Mouse (Mus musculus) gastrocnemius, postnatal 14 days (tissue): Measurements from ENCODE around the gene Skor1. TPM values are rescaled to one million over a fixed set of nuclear protein-coding genes. Genes with fewer than 3 reads are reported as not detected.

ENCODE experiments used
- DNase-seq: peaks from one replicate; pipeline ENCODE4 v3.0.0; 2021; ENCODE audit warnings: mixed read lengths
- intact Hi-C: fragments of 180-260 bp; cut with DNase I; formaldehyde crosslinking; loops from one replicate; pipeline ENCODE4 v1.15.1; 2025; ENCODE audit warnings: low total_unique reads
- total RNA-seq, 2 experiments: library from RNA; stranded (reverse); gene quantifications; 2 replicates each; pipeline ENCODE4 v1.2.3; 2021

Gene Skor1
- total RNA-seq, 2 experiments from 2014 or later = 0.12 TPM; not detected in 1

- peak; percentile 77 for DNase-seq
- intact Hi-C loops = no loop called here
Observed at GRCm38 (mm10) chr9:63151072-63151870, 2.5 kb upstream of the Skor1 start.

GRCm38 (mm10) chr9:63150086-63150800 lies 1.5 kb upstream of the Skor1 start:
- DNase-seq = no peak
- intact Hi-C loops = no loop called here

GRCm38 (mm10) chr9:63149372-63149766 lies 608 bp upstream of the Skor1 start:
- intact Hi-C loops = no loop called here

GRCm38 (mm10) chr9:63147786-63148409 lies 863 bp downstream of the Skor1 start:
- DNase-seq = no peak
- intact Hi-C loops = no loop called here

More at GRCm38 (mm10) chr9:63149372-63149766, 608 bp upstream of the Skor1 start:
- no peak for DNase-seq

GRCm38 (mm10) chr9:63147296-63147695 lies 1.5 kb downstream of the Skor1 start:
- intact Hi-C loops = no loop called here
- no peak for DNase-seq

GRCm38 (mm10) chr9:63146856-63147274 lies 1.9 kb downstream of the Skor1 start:
- intact Hi-C loops = no loop called here
- DNase-seq = no peak

- DNase-seq = no peak
- intact Hi-C loops = no loop called here
Observed at GRCm38 (mm10) chr9:63146126-63146855, 2.5 kb downstream of the Skor1 start.

GRCm38 (mm10) chr9:63145249-63146125 lies 3.3 kb downstream of the Skor1 start:
- no peak for DNase-seq
- intact Hi-C loops = no loop called here

GRCm38 (mm10) chr9:63144502-63145248 lies 4.1 kb downstream of the Skor1 start:
- intact Hi-C loops = no loop called here
- DNase-seq = no peak

GRCm38 (mm10) chr9:63143641-63144501 lies 4.9 kb downstream of the Skor1 start:
- no peak for DNase-seq
- intact Hi-C loops = no loop called here

- no peak for DNase-seq
- intact Hi-C loops = no loop called here
Observed at GRCm38 (mm10) chr9:63143227-63143626, 5.5 kb downstream of the Skor1 start.

GRCm38 (mm10) chr9:63142335-63143036 lies 6.3 kb downstream of the Skor1 start:
- intact Hi-C loops = no loop called here
- no peak for DNase-seq

- intact Hi-C loops = no loop called here
- no peak for DNase-seq
Observed at GRCm38 (mm10) chr9:63141641-63142334, 7.0 kb downstream of the Skor1 start.

GRCm38 (mm10) chr9:63140211-63140610 lies 8.6 kb downstream of the Skor1 start:
- intact Hi-C loops = no loop called here
- DNase-seq = no peak

GRCm38 (mm10) chr9:63139661-63140060 lies 9.1 kb downstream of the Skor1 start:
- intact Hi-C loops = no loop called here
- DNase-seq = no peak

GRCm38 (mm10) chr9:63138481-63138967 lies 10.2 kb downstream of the Skor1 start:
- intact Hi-C loops = no loop called here
- no peak for DNase-seq
